Mouse (Mus musculus) fat pad, adult 2 months (tissue): Measurements from ENCODE around the gene Mmp15.

Source experiments
- DNase-seq: peaks from one replicate; pipeline ENCODE4 v3.0.0-alpha.2; 2011; ENCODE audit warnings: low read depth, low spot score; ENCODE audit errors: extremely low read depth

The Mmp15 gene

DNA sequence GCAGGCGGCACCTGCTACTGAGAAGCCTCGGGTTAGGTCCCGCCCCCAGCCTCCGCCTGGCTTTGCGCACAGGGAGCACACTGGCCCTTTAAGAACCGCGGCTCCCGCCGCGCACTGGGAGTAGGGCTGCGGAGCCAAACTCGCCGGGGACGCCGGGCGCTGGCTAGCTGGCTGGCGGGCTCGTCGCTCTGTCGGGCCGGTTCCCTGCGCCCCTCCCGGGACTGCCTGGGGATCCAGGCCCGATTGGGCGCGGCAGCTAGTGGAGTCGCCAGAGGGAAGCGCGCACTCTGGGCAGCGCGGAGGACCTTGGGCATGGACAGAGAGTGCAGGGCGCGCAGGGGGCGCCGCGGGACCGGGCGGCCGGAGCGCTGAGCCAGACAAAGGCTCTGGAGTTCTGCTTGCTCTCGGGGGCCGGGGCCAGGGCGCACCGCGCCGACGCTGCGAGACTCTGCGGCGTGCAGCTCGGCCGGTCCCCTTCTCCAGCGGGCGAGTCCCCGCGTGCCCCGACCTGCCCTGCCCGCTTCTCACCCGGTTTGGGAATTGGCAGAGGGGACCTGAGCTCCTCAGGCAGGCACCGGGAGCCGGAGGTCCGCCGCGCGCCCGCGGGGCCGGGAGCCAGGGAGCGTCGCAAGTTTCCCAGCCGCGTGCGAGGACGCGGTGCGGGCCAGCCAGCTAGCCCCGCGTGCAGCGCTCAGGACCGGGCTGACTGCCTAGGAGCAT is at the start of gene Mmp15:
Gene Mmp15, plus strand, starts transcription at position 118 of the 720 bp plus-strand sequence.
- no peak for DNase-seq

DNA sequence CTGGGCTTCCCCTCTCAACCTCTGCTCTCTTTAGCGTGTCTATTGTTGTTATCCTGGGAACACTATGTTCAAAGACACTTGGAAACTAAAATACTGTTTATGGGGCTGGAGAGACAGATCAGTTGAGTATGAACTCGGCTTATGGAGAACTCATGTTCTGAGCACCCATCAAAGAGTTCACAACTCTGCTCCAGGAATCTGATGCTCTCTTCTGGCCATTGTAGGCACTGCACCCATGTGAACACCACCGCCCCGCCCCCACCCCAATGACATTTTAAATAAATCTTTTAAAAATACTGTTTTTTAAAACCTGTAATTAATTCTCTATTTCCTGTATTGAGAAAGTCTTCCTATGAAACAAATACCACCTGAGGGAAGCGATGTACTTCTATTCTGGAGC is 49.7 kb upstream of the Mmp15 start:
- DNase-seq: no peak

DNA sequence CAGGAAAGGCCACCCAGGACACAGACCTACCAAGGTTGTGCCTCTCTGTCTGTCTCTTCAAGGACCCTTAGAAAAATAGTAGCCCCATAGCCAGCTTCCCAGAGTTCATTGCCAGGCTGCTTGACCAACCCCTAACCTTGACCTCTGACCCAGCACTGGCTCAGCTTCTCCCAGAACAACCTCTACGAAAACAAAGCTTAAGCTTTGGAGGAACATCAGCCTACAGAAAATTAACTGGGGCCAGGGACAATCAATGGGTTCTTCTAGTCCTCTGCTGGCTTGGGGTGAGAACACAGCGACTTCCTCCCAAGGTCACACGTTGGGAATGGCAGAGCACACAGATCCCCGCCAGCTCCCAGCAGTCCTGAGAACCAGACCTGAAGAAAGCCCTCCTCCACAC is 46.5 kb upstream of the Mmp15 start:
- DNase-seq: no peak

DNA sequence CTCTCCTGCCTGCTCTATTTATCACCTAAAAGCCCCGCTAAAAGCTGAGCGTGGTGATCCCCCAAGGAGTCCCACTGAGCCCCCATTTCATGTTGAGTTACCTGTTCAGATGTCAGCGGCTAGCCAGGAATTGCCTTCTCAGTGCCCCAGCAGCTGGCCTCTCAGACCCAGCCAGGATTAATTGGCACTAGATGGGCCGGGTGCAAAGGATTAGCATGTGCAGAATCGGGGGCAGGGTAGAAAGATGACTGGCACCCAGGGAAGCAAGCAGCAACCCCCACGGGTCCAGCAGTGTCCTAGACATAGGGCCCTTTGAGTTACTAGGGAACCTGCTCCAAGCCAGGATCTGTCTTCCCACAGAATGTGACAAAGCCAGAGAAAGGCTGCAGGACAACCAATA is 45.6 kb upstream of the Mmp15 start, which contains the start of gene Cngb1:
Gene Cngb1, minus strand, starts transcription at position 155 of the 400 bp plus-strand sequence.
- DNase-seq: no peak

DNA sequence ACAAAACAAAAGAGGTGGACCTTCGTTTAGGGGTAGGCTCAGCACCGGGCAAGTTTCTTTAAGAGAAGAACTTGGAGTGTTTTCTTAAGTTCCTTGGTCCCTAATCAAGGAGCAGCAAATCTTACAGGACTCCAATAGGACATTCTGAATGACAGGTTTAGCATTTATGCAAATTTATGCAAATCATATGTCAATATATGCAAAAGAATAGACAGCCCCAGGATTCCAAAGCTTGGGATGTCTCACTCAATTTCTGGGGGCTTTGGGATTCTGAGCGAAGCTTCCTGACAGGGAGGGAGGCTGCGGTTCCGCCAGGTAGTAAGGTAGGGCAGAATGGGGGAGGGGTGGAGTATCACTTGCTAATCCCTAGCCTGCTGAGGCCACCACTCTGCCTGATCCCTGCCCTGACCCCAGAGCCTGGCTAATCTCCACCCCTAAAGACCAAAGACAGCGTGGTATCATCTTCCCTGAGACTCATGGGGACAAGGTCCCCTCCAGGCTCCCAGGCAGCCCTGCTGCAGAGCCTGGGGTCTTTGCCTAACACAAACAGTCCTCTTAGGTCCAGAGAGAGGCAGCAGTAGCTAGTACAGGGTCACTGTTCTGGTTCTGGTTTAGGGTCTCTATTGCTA is 41.6 kb upstream of the Mmp15 start, which contains the start of gene Tepp:
Gene Tepp, plus strand, starts transcription at position 225 of the 629 bp plus-strand sequence.
- DNase-seq: no peak

DNA sequence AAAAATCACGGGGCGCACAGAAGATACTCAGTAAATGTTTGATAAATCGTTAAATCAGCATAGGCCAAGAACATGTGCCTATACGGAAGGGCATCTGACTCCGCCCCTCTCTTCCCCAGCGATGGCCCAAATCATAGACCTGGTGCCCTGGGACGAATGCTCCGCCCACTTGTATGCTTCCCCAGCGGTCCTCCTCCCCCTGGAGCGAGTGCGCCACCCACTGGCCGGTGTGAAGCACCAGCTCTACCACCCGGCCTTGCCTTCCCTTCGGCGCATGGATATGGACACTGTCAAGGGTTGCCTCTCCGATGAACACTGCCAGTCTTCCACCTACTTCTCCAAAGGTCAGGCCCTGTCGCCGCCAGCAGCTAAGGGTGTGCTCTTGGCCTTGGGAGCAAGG is 39.2 kb upstream of the Mmp15 start:
- no peak for DNase-seq

DNA sequence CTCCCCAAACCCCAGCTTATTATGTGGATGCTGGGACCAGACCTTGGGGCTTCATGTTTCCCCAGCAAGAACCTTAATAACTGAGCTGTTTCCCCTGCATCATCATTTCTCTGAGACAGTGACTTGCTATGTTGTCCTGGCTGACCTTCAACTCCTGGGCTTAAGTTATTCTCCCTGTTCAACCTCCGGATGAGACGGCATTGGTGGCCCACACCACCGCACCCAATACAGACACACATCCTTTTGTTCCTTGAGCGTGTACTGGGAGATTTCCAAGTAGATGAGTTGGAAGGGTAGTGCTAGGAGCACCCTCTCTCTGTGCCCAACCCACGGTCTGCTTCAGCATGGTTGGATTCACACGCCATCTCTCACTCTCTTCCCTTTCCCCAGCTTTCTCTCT is 38.2 kb upstream of the Mmp15 start:
- no peak for DNase-seq

DNA sequence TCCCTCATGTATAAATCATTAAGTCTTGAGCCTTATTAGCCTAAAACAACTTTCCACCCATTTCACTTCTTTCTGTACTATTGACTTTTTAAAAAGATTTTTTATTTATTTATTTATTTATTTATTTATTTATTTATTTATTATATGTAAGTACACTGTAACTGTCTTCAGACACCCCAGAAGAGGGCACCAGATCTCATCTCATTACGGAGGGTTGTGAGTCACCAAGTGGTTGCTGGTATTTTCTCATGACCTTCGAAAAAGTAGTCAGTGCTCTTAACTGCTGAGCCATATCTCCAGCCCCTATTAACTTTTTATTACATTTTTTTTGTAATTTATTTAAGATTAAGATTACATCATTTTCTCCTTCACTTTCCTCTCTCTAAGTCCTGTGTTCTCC is 37.4 kb upstream of the Mmp15 start:
- DNase-seq: no peak

DNA sequence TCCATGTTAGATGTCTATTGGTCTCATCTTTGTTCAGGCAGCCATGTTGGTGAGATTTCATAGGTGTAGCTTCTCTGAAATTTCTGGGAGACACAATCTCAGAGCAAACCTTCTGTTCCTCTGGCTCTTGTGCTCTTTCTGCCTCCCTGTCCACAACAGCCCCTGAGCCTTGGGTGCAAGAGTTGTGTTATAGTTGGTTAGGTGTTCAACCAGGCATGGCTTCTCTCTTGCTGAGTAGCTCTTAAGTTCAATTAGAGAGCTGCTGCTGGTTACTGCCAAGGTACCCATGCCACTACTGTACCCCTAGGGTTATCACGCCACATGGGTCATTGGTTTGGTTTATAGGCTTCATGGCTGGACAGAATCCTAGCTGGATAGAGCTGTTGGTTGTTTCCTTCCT is 36.7 kb upstream of the Mmp15 start:
- no peak for DNase-seq

DNA sequence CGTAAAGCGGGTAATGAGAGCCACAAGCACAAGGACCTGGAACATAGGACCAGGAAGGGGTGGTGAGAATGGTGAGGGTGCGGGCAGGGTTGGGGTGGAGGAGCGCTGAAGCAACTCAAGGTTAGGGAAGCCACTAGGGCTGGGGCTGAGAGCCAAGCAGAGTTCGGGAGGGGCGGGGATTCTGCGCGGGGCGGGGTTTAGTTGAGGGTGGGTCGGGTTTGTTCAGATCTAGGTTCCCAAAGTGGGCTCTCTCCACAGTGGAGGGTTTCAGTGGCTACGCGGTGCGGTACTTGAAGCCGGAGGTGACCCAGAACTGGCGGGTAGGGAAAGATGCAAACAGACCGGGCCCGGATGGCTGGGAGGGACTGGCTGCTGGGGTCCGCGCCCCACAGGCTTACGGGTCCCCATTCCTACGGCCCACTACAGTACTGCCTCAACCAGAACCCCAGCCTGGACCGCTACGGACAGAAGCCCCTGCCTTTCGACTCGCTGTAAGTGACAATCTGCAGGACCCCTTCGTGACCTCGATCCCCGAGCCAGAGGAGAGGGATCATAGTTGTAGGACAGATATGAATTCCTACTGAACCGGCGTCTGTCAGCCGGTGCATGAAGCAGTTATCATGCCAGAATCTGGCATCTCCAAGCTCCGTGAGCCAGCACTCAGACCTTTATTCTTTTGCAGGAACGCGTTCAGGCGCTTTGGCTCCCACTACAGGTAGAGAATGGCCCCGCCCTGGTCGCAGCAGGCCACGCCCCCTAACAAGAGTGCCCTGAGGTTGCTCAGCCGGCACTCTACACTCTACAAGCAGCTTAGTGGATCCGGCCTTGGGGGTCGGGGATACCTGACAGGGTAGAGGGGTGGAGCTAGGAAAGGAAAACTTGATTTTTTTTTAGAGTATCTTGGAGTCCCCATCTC is 31.6 kb upstream of the Mmp15 start:
- no peak for DNase-seq

DNA sequence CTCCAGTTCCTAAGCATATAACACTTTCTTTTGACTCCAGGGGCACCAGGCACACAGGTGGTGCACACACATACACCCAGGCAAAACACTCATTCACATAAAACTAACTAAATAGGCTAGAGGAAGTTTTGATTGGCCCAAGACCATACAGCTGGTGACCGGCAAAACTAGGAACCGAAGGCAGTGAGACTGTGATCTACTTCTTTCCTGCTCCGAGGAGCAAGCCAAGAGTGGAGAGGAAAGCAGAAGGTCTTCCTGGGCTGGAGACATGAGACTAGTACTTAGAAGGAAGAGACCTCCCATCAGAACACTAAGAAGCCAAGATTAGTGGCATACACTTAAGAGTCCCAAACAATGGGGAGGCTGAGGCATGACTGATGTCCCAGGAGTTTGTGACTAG is 28.9 kb upstream of the Mmp15 start:
- DNase-seq: no peak

DNA sequence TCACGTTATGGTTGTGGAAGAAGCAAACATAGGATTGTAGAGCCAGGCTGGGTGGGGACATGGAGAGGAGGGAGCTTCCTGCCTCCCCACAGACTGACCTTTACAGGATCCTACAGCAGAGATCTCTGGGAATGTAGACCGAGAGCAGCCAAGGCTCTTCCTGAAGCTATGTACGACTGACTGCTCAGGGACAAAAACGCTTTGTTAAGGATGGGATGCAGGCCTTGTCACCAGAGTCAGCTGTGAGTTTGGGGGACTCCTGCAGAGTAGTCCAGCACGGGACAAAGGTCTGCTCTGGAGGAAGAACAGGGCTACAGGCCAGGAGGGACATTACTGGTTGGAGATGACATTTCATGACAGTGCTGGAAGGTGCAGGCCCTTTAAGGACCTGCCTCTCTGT is 27.4 kb upstream of the Mmp15 start:
- DNase-seq: no peak

DNA sequence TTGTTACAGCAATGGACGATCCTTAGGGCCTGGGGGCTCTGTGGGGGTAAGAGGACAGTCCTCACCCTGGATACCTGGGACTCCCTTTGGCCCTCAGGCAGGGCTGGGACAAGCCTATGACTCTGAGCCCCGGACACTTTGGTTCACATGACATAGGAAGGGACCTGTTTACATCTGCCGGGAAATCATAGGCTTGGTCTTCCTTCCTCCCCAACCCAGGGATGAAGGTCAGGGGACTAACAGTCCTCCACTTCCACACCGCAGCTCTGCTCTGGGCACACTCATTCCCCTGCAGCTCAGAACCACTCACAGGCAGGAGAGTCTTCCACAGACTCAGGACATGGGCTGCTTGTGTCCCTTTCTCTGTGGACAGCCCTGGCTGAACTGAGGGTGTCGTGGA is 25.2 kb upstream of the Mmp15 start:
- DNase-seq: no peak

DNA sequence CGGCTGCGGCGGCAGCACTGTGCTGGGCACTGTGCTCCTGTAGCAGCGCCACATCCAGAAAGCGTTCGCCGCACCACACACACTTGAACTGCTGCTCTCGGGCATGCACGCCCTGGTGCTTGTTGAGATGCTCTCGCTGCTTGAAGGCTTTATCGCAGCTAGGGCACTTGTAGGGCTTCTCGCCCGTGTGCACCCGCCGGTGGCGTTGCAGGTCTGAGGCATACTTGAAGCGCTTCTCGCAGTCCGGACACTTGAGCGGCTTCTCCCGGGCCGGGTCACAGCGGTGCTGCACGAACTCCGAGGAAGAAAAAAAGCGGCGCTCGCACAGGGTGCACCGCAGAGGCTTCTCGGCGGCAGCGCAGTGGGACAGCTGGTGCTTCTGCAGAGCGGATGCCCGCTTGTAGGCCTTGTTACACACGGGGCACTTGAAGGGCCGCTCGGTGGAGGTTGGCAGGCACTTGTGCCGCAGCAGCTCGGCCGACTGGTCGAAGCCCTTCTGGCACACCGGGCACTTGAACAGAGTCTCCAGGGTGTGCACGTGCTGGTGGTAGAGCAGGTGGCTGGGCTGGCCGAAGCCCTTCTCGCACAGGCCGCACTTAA is 24.1 kb upstream of the Mmp15 start:
- no peak for DNase-seq

DNA sequence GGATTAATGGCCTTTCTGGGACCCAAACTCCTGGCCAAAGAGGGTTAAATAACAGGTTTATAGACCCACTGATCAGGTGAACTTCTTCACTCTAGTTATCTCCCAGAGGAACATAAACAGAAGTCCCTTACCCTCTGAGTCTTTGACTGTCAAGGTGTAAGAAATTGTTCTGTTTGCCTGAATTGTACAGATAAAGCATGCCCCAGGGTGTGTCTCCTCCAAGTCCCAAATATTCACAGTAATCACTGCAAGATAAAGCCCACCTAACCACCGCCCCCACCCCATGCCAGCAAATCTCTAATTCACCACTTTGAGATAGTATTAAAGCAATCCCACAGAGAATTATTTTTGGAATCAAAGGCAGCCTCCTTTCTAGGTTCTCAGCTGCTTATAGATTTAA is 21.7 kb upstream of the Mmp15 start:
- no peak for DNase-seq

DNA sequence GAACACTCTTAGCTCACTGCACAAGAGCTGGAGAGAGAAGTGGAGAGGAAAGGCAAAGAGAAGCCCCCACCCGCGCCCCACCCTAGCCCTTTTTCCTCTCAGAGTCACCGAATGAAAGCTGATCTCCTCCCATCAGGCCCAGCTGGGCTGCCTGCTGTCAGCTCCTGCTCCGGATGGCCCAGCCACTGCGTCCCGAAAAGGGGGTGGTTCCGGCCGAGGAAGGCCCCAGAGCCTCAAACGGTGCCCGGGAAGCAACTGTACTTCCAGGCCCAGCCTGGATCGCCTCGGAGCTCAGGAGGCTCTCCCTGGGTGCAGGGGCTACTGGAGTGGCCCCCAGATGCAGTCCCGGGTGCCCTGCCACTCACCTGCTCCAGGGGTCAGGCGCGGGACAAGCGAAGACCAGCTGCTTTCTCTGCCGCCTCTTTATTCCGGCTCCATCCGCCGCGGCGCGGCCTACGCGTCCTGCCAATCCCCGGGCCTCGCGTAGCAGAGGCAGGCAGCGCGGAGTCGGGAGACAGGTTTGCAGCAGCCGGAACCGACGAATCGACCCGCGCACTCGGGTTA is 20.8 kb upstream of the Mmp15 start:
- DNase-seq: no peak

DNA sequence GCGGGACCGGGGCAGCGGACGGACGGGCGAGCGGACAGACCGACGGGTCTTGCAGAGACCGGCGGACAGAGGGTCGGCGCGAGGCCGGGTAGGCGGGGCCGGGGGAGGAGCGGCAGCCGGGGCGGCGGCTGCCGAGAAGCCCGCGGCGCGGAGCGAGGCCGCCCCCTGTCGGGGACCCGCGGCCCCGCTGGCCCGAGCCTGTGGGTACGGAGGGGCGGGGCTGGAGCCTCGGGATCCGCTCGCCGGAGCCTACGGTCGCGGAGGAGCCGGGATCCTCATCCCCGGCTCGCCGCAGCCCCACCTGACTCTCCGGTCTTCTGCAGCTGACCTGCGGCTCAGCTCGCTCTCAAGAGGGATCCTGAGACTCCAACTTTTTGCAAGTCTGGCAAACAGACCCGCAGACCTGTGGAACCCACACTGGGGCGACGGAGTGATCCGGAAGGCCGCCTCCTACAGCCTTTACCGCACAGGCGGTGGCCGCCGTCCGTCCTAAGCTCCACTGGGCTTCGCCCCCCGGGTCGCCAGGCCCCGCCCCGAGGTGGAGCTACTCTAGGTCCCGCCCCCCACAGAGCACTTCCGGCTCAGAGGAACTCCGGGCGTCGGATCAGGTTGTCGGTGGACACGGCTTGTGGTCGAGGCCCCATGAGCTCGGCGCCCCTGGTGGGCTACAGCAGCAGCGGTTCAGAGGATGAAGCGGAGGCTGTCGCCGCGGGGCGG is 20.2 kb upstream of the Mmp15 start, which contains the start of the genes Zfp319 and Usb1:
Gene Zfp319, minus strand, starts transcription at position 231 of the 717 bp plus-strand sequence.
Gene Usb1, plus strand, starts transcription at position 565 of the 717 bp plus-strand sequence.
- DNase-seq: no peak

DNA sequence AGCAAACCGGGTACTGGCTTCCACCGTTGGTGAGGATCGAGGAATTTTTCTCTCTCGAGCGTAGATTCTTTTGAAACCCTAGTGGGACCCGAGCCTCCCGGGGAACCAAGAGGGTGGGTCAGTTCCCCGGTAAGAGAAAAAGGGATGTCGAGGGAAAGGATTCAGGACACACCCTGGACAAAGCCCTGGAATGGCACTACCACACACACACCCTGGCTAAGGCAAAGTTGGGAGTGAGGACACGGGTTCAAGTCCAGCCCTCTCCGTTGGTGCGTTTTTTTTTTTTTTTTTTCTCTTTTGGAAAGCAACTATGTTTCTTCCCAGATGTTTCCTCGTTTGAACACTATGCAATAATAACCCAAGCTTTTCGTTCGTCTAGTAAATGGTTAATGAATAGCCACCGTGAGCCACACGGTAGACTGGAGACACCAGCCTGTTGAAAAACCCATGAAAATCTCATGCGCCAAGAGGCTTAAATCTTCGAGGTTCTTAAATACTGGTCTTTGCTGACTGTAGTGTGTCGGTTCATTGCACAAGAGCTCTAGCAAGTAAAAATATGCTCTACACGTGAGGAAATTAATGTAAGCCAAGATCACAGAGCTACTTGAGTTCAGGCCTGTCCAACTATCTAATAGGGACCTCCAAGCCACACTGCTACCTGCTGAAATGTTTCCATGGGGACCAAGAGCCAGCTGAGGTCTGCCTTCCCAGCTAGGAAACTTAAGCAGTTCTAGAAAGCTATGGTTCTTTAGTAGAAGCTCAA is 19.4 kb upstream of the Mmp15 start:
- no peak for DNase-seq

DNA sequence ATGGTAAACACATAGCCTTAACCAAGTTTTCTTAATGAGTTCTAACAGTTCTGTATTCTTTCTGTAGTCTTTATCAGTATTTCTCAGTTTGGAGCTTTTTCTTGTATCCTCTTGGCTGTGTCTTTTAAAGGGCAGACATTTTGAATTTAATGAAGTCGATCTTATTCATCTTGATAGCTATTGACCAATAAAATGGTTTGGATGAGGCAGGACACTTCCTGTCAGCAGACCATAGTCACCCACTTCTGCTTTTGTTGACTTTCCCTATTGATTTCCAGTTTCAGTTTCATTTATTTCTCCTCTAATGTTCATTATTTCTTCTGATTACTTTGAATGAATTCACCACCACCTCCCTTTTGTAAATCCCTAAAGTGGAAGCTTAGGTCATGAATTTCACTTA is 16.4 kb upstream of the Mmp15 start:
- no peak for DNase-seq
